Mouse (Mus musculus) bone marrow, adult 2 months (tissue): ENCODE data around the gene Spats2.

Experiments used
- CTCF ChIP-seq: fragments of 200-500 bp; IDR thresholded peaks from 2 replicates; pipeline ENCODE4 v1.5.1; 2011; ENCODE audit warnings: low read length, control low read depth; ENCODE audit not compliant: control insufficient read depth, insufficient read depth
- POLR2A ChIP-seq: fragments of 200-500 bp; IDR thresholded peaks from 2 replicates; pipeline ENCODE4 v1.6.1; 2011; ENCODE audit warnings: low read depth, mild to moderate bottlenecking, control low read depth, low read length, borderline replicate concordance; ENCODE audit not compliant: control insufficient read depth

DNA sequence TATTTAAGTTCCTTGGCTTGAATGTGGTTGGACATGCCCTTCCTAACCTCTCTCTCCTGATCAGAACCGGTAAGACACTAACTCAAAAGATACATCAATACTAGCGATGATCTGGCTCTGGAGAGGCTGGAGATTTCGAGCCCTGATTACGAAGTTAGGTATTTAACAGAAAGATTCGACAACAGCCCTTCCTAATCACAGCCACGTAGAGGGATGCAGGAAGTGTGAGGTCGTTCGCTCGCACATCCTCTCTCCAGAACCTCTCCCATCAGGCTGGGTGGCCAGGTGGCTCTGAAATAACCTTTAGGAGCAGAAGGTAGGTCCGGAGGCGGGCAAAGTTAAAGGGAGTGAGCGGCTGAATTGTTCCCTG lies at the start of gene Spats2:
- TF ChIP-seq CTCF (no peak), POLR2A (no peak)
